Mouse (Mus musculus) small intestine, adult 2 months (tissue): Measurements from ENCODE around the gene Dennd6a.

Experiments
- CTCF ChIP-seq: fragments of 200-500 bp; IDR thresholded peaks from 2 replicates; pipeline ENCODE4 v1.5.1; 2012; ENCODE audit warnings: low read depth, mild to moderate bottlenecking, control low read depth, inconsistent platforms, low read length, moderate library complexity, mixed read lengths; ENCODE audit not compliant: insufficient replicate concordance, insufficient read length; ENCODE audit errors: extremely low read depth
- POLR2A ChIP-seq: fragments of 200-500 bp; IDR thresholded peaks from 2 replicates; pipeline ENCODE4 v1.6.1; 2012; ENCODE audit warnings: low read depth, mild to moderate bottlenecking, control low read depth, inconsistent platforms, low read length, moderate library complexity

GRCm38 (mm10) chr14:26626605-26627140 lies 53.0 kb downstream of the Dennd6a start:
- TF ChIP-seq POLR2A: no peak
- no peak for TF ChIP-seq CTCF
